7 mouse cellular contexts compared by ENCODE assay signal in the genomic region with DNA sequence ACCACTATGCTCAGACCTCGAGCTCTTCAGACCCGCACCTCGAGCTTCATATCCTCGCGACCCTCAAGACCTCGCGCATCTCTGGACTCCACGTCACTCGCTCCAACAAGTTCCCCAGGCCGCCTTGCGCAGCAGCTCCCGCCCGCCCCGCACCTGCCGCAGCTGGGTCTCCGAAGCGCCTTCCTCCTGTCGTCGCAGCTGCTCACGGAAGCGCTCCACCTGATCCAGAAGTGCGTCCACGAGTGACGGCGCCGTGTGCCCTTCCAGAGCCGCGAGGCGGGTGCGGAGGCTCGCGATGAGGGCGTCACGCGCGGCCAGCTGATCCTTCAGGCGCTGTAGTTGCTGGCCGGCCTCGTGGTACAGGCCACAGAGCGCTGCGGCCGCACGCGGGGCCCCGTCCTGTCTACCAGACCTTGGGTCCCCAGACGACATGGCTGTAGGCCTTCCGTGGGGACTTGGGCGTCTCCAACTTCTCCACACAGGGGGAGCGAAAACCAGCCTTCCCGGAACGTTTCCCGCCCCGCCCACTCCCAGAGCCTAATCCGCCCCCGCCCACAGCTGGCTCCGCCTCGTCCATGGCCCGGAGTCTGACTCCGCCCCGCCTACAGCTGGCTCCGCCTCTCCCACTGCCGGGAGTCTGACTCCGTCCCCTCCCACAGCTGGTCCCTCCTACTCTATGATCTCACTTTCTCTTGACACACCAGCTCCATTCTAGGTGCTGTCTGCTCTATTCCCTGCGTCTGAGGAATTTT. TPM values are rescaled to one million over a fixed set of nuclear protein-coding genes. Genes with fewer than 3 reads are reported as not detected.
DNase-seq lines count a peak whose midpoint lies in the region; ATAC-seq and TF ChIP-seq lines count a peak whose summit lies in the region.

Gene Tnip2, minus strand, starts transcription at position 526 of the 752 bp plus-strand sequence.

- H3K27ac ChIP-seq in intestine, postnatal 0 days (ENCODE audit: low read depth, low read length), result peak within 1 kb of the TSS; percentile 68
- no peak within 1 kb of the TSS for H3K27ac ChIP-seq in midbrain, embryonic 12.5 days (replicated peaks)
- H3K27ac ChIP-seq in small intestine, adult 2 months (ENCODE audit: insufficient read depth, low read depth, low read length), result peak within 1 kb of the TSS; percentile 44

- no peak for TF ChIP-seq CTCF in intestine, postnatal 0 days (IDR thresholded peaks at IDR 0.05; ENCODE audit: low read depth)
- TF ChIP-seq CTCF in small intestine, adult 2 months (IDR thresholded peaks at IDR 0.05; ENCODE audit: extremely low read depth, insufficient read length, insufficient replicate concordance, low read depth, low read length), result no peak

- DNase-seq in adrenal gland, adult 8-10 months, result peak; percentile 95
- peak; percentile 96 for DNase-seq in embryo, embryonic 9.5 days (ENCODE audit: extremely low spot score)
- DNase-seq in gonadal fat pad, adult 2 months (ENCODE audit: low read depth), result peak; percentile 81
- peak; percentile 92 for DNase-seq in left cerebral cortex, postnatal 4 days

- intact Hi-C loops in left cerebral cortex, postnatal 4 days (cut with DNase I), result no loop called here

- TF ChIP-seq POLR2A in small intestine, adult 2 months (IDR thresholded peaks at IDR 0.05; ENCODE audit: low read depth, low read length), result peak; percentile 70

- peaks cover 5% of the 10 kb centered on the region for H3K4me1 ChIP-seq in intestine, postnatal 0 days (replicated peaks; ENCODE audit: control insufficient read depth, insufficient read depth, low read length)
- peaks cover 7% of the 10 kb centered on the region; the same call in 1 of the 2 replicates for H3K4me1 ChIP-seq in midbrain, embryonic 12.5 days
- peaks cover 5% of the 10 kb centered on the region; the same call in 1 of the 2 replicates for H3K4me1 ChIP-seq in small intestine, adult 2 months (ENCODE audit: control insufficient read depth, insufficient read depth, insufficient read length, low read length)

- no peaks in the 10 kb centered on the region for H3K27me3 ChIP-seq in intestine, postnatal 0 days (replicated peaks; ENCODE audit: control insufficient read depth, insufficient read depth, low read length)
- peaks cover 27% of the 10 kb centered on the region for H3K27me3 ChIP-seq in midbrain, embryonic 12.5 days
- no peaks in the 10 kb centered on the region for H3K27me3 ChIP-seq in small intestine, adult 2 months (ENCODE audit: control insufficient read depth, insufficient read depth, low read length)

- no peaks in the 10 kb centered on the region for H3K36me3 ChIP-seq in intestine, postnatal 0 days (ENCODE audit: control insufficient read depth, insufficient read depth)
- H3K36me3 ChIP-seq in midbrain, embryonic 12.5 days, result no peaks in the 10 kb centered on the region
- H3K36me3 ChIP-seq in small intestine, adult 2 months (ENCODE audit: control insufficient read depth, insufficient read depth, low read length), result no peaks in the 10 kb centered on the region

- peak within 1 kb of the TSS; percentile 78 for H3K4me3 ChIP-seq in intestine, postnatal 0 days (ENCODE audit: low read depth, low read length)
- peak within 1 kb of the TSS; percentile 66 for H3K4me3 ChIP-seq in midbrain, embryonic 12.5 days
- peak within 1 kb of the TSS; percentile 81 for H3K4me3 ChIP-seq in small intestine, adult 2 months (ENCODE audit: low read depth, low read length)

- under 1% methylated on average over 62 of the region's 64 CpGs for WGBS in intestine, postnatal 0 days
- WGBS in midbrain, embryonic 12.5 days, result under 1% methylated on average over 55 of the region's 64 CpGs
- WGBS in small intestine, adult 2 months, result under 1% methylated on average over 62 of the region's 64 CpGs

- peak; percentile 98 for ATAC-seq in intestine, postnatal 0 days
- peak; percentile 95 for ATAC-seq in midbrain, embryonic 12.5 days (ENCODE audit: low FRiP score, low read depth)

- peak within 1 kb of the TSS; percentile 78 for H3K9ac ChIP-seq in intestine, postnatal 0 days (ENCODE audit: low read depth, low read length)
- H3K9ac ChIP-seq in midbrain, embryonic 12.5 days (replicated peaks), result peak within 1 kb of the TSS; percentile 78

- H3K4me2 ChIP-seq in intestine, postnatal 0 days (replicated peaks; ENCODE audit: low read depth), result peak within 1 kb of the TSS; percentile 92
- H3K4me2 ChIP-seq in midbrain, embryonic 12.5 days (replicated peaks), result peak within 1 kb of the TSS; percentile 97

- H3K9me3 ChIP-seq in intestine, postnatal 0 days (ENCODE audit: control insufficient read depth), result no peaks in the 10 kb centered on the region
- no peaks in the 10 kb centered on the region for H3K9me3 ChIP-seq in midbrain, embryonic 12.5 days

RNA-seq across cellular contexts. Expression of gene Tnip2, which starts in this region (rescaled TPM):
- total RNA-seq in adrenal gland, adult 8-10 months (2022), result 10 to 100 TPM; 16.3 to 32.3 (median 24.3) TPM
- 20.1 and 20.9 TPM in 2 replicates for polyA plus RNA-seq in gonadal fat pad, adult 2 months (2012; rRNA removed)
- polyA plus RNA-seq in intestine, postnatal 0 days (2015; fragmentation: Nextera tagmentation; extraction: Ambion mirVana), result 8.9 and 10.3 TPM in 2 replicates
- 10 to 100 TPM; 11.4 to 12.5 TPM for total RNA-seq in left cerebral cortex, postnatal 4 days (2021)
- polyA plus RNA-seq in midbrain, embryonic 12.5 days (2016; fragmentation: Nextera tagmentation; extraction: Ambion mirVana), result 6.8 and 11.2 TPM in 2 replicates
- 7.2 and 13.8 TPM in 2 replicates for polyA plus RNA-seq in small intestine, adult 2 months (2012; rRNA removed)
